Mouse (Mus musculus) heart, embryonic 11.5 days (tissue): ENCODE measurements around the gene Epc2. TPM values are rescaled to one million over a fixed set of nuclear protein-coding genes. Genes with fewer than 3 reads are reported as not detected.

Experiments used
- ATAC-seq: fragments of 200-750 bp; cut with Nextera tagmentation; replicated peaks from 2 replicates; pipeline ENCODE4 v1.8.0; 2017; ENCODE audit warnings: moderate library complexity; ENCODE audit not compliant: insufficient number of reproducible peaks, low FRiP score, low TSS enrichment
- H3K27ac ChIP-seq: fragments of 300-500 bp; sonication (generic); 2 replicates; pipeline ENCODE4 v1.5.1; 2014; ENCODE audit warnings: mild to moderate bottlenecking, low read depth, low read length
- H3K27me3 ChIP-seq: fragments of 300-500 bp; sonication (generic); 2 replicates; pipeline ENCODE4 v1.6.1; 2014; ENCODE audit warnings: mild to moderate bottlenecking, low read length, mixed read lengths; ENCODE audit not compliant: control insufficient read depth, insufficient read depth
- H3K36me3 ChIP-seq: fragments of 300-500 bp; sonication (generic); 2 replicates; pipeline ENCODE4 v1.6.1; 2014; ENCODE audit warnings: mild to moderate bottlenecking, low read length, moderate library complexity, mixed read lengths; ENCODE audit not compliant: control insufficient read depth, insufficient read depth
- H3K4me1 ChIP-seq: fragments of 300-500 bp; sonication (generic); 2 replicates; pipeline ENCODE4 v1.6.1; 2014; ENCODE audit warnings: low read length; ENCODE audit not compliant: control insufficient read depth, insufficient read depth
- H3K4me2 ChIP-seq: fragments of 300-500 bp; sonication (generic); 2 replicates; pipeline ENCODE4 v1.6.1; 2014; ENCODE audit warnings: mild to moderate bottlenecking, moderate library complexity
- H3K4me3 ChIP-seq: fragments of 300-500 bp; sonication (generic); 2 replicates; pipeline ENCODE4 v1.5.1; 2014; ENCODE audit warnings: low read depth, low read length
- H3K9ac ChIP-seq: fragments of 300-500 bp; sonication (generic); 2 replicates; pipeline ENCODE4 v1.6.1; 2014; ENCODE audit warnings: mild to moderate bottlenecking, low read depth, low read length, moderate library complexity
- H3K9me3 ChIP-seq: fragments of 300-500 bp; sonication (generic); replicated peaks from 2 replicates; pipeline ENCODE4 v1.6.1; 2016; ENCODE audit warnings: low read length; ENCODE audit not compliant: control insufficient read depth
- WGBS: fragments of 180-500 bp; shearing (Covaris S2); extraction: QIAGEN DNeasy Blood & Tissue Kit; methylation state at CpG from one replicate; pipeline ENCODE4 v1.1.7; 2014; ENCODE audit not compliant: insufficient replicate concordance; 5-methylcytosine and 5-hydroxymethylcytosine counted together
- polyA plus RNA-seq: library from polyadenylated mRNA; unstranded; fragments of >200 nt; fragmentation: Nextera tagmentation; extraction: Ambion mirVana; gene quantifications from 2 replicates; pipeline ENCODE4 v1.2.1, GENCODE M21; 2014

Gene Epc2
- polyA plus RNA-seq, 1 experiment from 2014 or later: 8.2 TPM

DNA sequence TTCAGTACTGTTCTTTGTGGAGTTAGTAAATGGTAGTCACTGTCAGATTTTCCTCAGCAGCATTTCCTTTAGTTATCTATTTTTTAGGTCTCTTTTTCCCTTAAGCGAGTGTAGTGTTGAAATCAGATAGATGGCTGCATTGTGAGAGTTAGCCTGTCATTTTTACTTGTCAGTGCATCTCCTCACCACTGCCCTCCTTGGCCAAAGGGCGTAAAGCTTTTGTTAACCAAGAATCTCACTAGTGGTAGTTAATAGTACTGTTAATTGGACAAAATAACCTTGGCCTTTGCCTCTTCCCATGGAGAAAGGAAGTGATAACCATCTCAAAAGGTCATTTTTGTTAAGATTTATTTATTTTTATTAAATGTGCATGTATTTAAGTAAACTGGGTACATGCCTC lies 6.5 kb downstream of the Epc2 start:
- 87% methylated on average over 2 of the region's 2 CpGs for WGBS
- H3K4me1 ChIP-seq: no peaks in the 10 kb centered on the region; the same call in 1 of the 2 replicates
- H3K4me2 ChIP-seq: no peak overlapping the region
- no peak overlapping the region for H3K4me3 ChIP-seq
- 0 out of 2 replicates have a peak, but pooled peaks cover 3% of the 10 kb centered on the region for H3K36me3 ChIP-seq
- no peak overlapping the region for H3K9ac ChIP-seq
- H3K9me3 ChIP-seq: no peaks in the 10 kb centered on the region
- no peak overlapping the region for H3K27ac ChIP-seq
- H3K27me3 ChIP-seq: no peaks in the 10 kb centered on the region
- no peak for ATAC-seq

DNA sequence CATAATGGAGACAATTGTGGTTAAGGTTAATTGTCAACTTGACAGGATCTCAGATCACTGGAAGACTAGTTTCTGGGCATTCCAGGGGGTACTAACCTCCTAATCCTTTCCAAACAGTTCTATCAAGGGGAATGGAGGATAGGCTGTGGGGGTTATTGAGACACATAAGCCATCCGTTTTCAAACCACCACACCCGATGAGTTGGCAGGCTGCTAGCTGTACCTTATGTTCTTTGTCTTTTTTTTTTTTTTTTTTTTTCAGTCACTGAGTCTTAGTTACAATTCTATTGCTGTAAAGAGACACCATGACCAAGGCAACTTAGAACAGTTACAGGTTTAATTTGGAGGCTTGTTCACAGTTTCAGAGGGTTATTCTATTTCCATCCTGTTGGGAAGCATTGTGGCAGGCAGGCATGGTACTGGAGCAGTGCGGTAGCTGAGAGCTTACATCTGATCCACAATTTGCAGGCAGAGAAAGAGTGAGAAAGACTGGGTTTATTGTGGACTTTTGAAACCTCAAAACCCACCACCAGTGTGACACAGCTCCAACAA lies 14.5 kb downstream of the Epc2 start:
- Histone ChIP-seq H3K27me3 (no peaks in the 10 kb centered on the region), H3K36me3 (0 out of 2 replicates have a peak, but pooled peaks cover 3% of the 10 kb centered on the region), H3K4me3 (no peak overlapping the region), H3K4me1 (peaks cover 6% of the 10 kb centered on the region; the same call in 1 of the 2 replicates), H3K9me3 (no peaks in the 10 kb centered on the region), H3K9ac (no peak overlapping the region), H3K27ac (no peak overlapping the region), H3K4me2 (no peak overlapping the region)
- WGBS: 80% methylated on average over 3 of the region's 3 CpGs
- no peak for ATAC-seq

DNA sequence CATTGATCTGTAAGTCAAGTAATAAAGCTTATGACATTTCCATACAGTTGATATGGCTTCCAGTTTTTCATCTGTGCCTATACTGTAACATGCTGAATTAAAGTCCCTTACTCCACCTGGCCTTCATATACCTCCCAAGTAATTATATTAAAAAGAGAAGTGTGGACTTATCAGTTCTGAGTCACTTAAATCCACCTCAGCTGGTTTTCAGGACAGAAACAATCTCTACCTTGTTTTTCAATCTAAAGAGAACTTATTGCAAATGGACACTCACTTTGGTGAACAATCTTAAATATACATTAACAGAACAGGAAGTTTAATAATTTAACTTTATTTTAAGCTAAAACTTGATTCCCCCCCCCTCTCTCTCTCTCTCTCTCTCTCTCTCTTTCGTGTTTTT lies 15.8 kb downstream of the Epc2 start:
- no peaks in the 10 kb centered on the region for H3K27me3 ChIP-seq
- H3K4me1 ChIP-seq: peaks cover 6% of the 10 kb centered on the region; the same call in 1 of the 2 replicates
- H3K4me3 ChIP-seq: no peak overlapping the region
- no peak for ATAC-seq
- 96% methylated on average over 1 of the region's 1 CpGs for WGBS
- no peak overlapping the region for H3K9ac ChIP-seq
- H3K9me3 ChIP-seq: no peaks in the 10 kb centered on the region
- no peaks in the 10 kb centered on the region for H3K36me3 ChIP-seq
- H3K4me2 ChIP-seq: no peak overlapping the region
- H3K27ac ChIP-seq: no peak overlapping the region

DNA sequence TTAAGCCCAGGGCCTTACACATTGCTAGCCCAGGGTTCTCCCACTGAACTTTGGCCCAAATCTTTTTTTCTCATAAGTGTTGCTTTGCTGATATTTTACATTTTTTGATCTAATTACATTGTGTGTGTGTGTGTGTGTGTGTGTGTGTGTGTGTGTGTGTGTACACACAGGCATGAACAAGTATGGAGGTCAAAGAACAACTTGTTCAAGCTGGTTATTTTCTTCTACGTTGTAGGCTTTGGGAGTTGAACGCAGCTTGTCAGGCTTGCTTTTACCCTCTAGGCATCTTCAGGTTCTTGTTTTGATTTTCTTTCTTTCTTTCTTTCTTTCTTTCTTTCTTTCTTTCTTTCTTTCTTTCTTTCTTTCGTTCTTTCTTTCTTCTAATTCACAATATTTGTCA lies 19.9 kb downstream of the Epc2 start:
- ATAC-seq: no peak
- Histone ChIP-seq H3K27me3 (no peaks in the 10 kb centered on the region), H3K4me2 (no peak overlapping the region), H3K4me3 (no peak overlapping the region), H3K9ac (no peak overlapping the region), H3K36me3 (no peaks in the 10 kb centered on the region), H3K4me1 (peaks cover 11% of the 10 kb centered on the region), H3K27ac (no peak overlapping the region), H3K9me3 (no peaks in the 10 kb centered on the region)
- 90% methylated on average over 3 of the region's 3 CpGs for WGBS

DNA sequence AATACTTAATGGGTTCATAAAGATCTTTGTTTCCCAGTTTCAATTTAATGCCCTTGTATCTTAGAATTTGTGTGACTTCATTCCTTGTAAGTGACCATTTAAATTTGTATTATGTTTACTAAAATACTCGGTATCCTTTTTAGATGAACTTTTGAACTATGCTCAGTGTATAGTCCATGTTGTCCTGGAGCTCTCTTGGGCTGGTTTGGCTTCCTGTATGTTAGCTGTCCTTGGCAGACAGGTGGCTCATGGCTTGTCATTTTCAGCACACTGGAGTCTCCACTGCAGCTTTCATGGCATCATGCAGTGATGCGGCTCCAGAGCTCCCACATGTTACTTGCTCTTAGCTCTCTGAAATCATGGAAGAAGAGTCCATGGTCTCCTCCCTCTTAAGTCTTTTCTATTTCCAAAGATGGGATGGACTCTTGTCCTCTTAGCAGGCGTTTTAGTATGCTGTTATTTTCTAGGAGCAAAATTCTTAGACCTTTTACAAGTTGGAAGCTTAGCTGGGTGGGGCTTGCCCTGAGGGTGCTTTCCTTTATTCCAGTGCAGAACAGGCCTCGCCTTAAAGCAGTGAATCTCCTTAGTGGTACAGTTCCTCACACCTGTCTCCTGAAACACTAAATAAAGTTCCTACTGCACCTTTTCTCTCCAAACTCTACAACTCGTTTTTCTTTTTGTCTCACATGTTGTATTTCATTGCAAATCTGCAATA lies 20.5 kb downstream of the Epc2 start:
- no peaks in the 10 kb centered on the region for H3K36me3 ChIP-seq
- no peak overlapping the region for H3K27ac ChIP-seq
- WGBS: 75% methylated on average over 5 of the region's 5 CpGs
- no peaks in the 10 kb centered on the region for H3K9me3 ChIP-seq
- H3K4me2 ChIP-seq: no peak overlapping the region
- H3K27me3 ChIP-seq: no peaks in the 10 kb centered on the region
- ATAC-seq: no peak
- peaks cover 11% of the 10 kb centered on the region for H3K4me1 ChIP-seq
- H3K9ac ChIP-seq: no peak overlapping the region
- no peak overlapping the region for H3K4me3 ChIP-seq

DNA sequence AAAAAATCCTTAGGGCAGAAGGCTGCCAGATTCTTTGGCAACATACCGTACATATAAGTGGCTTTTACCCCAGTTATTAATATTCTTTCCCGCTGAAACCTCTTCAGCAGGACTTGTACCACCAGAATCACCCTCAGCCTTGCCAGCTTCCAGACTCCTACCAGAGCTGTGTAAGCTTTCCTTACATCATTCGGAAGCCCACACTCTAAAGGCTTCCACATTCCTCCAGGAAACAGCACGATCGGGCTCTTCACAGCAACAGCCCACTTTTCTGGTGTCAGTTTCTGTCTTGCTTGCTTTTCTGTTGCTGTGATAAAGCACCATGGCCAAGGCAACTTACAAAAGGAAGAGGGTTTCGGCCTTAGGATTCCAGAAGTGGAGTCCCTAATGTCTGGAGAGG lies 21.2 kb downstream of the Epc2 start:
- ATAC-seq: no peak

DNA sequence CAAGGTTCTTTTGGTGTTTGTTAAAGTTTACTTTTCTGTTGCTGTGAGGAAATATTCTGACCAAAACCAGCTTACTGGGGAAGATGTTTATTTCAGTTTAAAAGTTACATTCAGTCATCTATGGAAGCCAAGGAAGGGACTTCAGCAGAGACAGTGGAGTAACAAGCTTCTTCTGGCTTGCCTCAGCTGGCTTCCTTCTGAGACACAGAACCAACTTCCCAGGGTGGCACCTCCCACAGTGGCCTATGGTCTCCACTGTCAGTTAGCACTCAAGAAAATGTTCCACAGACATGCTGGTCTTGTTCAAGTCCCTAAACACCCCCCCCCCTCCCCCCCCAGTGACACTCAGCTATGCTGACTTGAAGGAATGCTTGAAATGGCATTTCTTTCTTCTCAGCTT lies 30.9 kb downstream of the Epc2 start:
- Histone ChIP-seq H3K4me2 (no peak overlapping the region), H3K4me3 (no peak overlapping the region), H3K4me1 (peaks cover 3% of the 10 kb centered on the region; the same call in 1 of the 2 replicates), H3K27ac (no peak overlapping the region), H3K9ac (no peak overlapping the region), H3K36me3 (no peaks in the 10 kb centered on the region), H3K27me3 (no peaks in the 10 kb centered on the region), H3K9me3 (no peaks in the 10 kb centered on the region)
- ATAC-seq: no peak

More for the DNA sequence above, 21.2 kb downstream of the Epc2 start:
- 82% methylated on average over 6 of the region's 6 CpGs for WGBS
- Histone ChIP-seq H3K27me3 (no peaks in the 10 kb centered on the region), H3K4me1 (peaks cover 11% of the 10 kb centered on the region), H3K27ac (no peak overlapping the region), H3K4me3 (no peak overlapping the region), H3K4me2 (no peak overlapping the region; the same call in 1 of the 2 replicates), H3K9ac (no peak overlapping the region), H3K9me3 (no peaks in the 10 kb centered on the region), H3K36me3 (no peaks in the 10 kb centered on the region)

DNA sequence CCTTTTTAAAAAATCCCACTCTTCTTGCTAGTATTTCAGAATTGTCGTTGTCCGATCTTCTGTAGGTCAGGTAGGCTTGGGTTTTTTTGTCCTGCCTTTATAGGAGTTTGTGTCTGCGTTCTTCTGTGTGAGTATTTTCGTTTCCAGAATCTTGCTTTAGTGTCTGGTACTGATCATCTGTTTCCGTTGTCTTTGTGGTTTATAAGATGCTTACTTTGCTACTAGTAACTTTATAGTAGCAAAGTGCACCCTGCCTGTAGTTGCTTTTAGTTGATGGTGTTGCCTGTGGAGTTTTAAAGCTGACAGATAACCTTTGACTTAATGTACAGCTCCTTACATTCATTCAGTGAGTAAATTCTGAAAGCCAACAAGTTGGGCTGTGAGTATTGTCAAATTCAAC lies 32.1 kb downstream of the Epc2 start:
- H3K36me3 ChIP-seq: no peaks in the 10 kb centered on the region
- WGBS: 95% methylated on average over 5 of the region's 5 CpGs
- ATAC-seq: no peak
- H3K27ac ChIP-seq: no peak overlapping the region
- H3K9me3 ChIP-seq: no peaks in the 10 kb centered on the region
- no peak overlapping the region for H3K9ac ChIP-seq
- no peaks in the 10 kb centered on the region for H3K27me3 ChIP-seq
- no peak overlapping the region for H3K4me2 ChIP-seq
- H3K4me1 ChIP-seq: peaks cover 3% of the 10 kb centered on the region; the same call in 1 of the 2 replicates
- no peak overlapping the region for H3K4me3 ChIP-seq

DNA sequence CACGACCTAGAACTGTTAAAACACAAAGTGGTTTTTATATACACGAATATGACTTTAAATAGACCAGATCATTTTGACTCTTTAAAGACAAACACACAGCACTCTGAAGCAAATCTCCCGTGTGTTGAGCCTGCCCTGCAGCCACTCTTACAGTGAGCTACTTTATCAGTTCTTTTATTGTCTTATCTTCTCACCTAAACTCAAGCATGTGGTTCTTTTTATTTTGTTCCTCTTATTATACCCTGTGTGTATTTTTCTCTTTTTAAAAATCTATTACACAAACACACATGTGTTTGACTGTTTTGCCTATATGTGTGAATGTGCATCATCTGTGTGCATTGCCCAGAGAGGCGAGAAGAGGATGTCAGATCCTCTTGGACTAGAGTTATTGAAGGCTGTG lies 50.1 kb downstream of the Epc2 start:
- Histone ChIP-seq H3K27me3 (no peaks in the 10 kb centered on the region), H3K27ac (no peak overlapping the region), H3K36me3 (no peaks in the 10 kb centered on the region), H3K4me3 (no peak overlapping the region), H3K9ac (no peak overlapping the region), H3K9me3 (no peaks in the 10 kb centered on the region), H3K4me1 (no peaks in the 10 kb centered on the region), H3K4me2 (no peak overlapping the region)
- no peak for ATAC-seq
- 50% methylated on average over 4 of the region's 4 CpGs for WGBS
